Mouse (Mus musculus) layer of hippocampus, adult 2 months (tissue): ENCODE data around the gene Krt34. TPM values are rescaled to one million over a fixed set of nuclear protein-coding genes. Genes with fewer than 3 reads are reported as not detected.

ENCODE experiments used
- DNase-seq, 2 experiments: peaks; one replicate each; pipeline ENCODE4 v3.0.0; 2022; ENCODE audit warnings: low spot score in 2 of 2
- H3K27ac ChIP-seq: fragments of 200-600 bp; 2 replicates; pipeline ENCODE4 v1.8.1; 2022
- H3K4me3 ChIP-seq: fragments of 200-600 bp; 2 replicates; pipeline ENCODE4 v1.8.1; 2022; ENCODE audit warnings: mild to moderate bottlenecking
- CTCF ChIP-seq: fragments of 200-600 bp; conservative IDR thresholded peaks from 2 replicates; pipeline ENCODE4 v1.8.1; 2022; ENCODE audit warnings: antibody characterized with exemption, mild to moderate bottlenecking, moderate library complexity
- total RNA-seq, 2 experiments: library from RNA; stranded (reverse); gene quantifications; 2 replicates each; pipeline ENCODE4 v1.2.3; 2021

Krt34 gene
- total RNA-seq, 2 experiments from 2014 or later = not detected

DNA sequence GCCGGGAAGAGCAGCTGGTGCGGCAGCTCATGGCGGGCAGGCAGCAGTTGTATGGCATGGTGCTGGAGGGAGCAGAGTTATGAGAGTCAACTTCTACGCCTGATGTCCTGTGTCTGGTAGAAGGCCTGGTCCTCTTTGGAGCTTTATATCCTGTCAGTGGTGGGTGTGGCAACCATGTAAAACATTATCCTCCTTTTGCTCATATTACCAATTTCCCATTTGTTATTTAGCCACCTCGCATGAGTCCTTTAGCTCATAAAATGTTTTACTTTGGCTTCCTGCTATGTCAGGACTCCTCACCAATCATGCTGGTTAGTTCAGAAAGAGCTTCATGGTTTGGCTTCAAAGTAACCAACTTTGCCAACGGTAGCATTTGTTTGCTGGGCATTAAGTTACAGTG lies 11.6 kb downstream of the Krt34 start, which contains the start of gene Krt33b:
Gene Krt33b, minus strand, starts transcription at position 101 of the 400 bp plus-strand sequence.
- no peak for TF ChIP-seq CTCF
- H3K27ac ChIP-seq = no peak within 1 kb of the TSS
- DNase-seq = no peak
- H3K4me3 ChIP-seq = no peak within 1 kb of the TSS

DNA sequence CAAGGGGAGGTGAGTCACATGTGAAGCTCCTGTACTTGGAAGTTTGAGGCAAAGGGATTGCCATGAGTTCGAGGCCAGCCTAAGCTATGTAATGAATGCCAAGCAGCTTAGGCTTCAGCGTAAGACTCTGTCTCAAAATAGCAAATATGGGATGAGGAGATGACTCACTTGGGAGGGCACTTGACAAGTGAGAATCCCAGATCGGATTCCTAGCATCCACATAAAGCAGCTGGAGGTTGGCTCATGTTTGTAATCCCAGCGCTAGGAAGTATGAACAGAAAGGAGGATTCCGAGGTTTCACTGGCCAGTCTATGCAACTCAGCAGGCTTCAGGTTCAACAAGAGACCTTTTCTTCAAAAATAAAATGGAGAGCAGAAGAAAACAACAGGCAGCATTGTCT lies 19.9 kb downstream of the Krt34 start:
- no peak overlapping the region for H3K27ac ChIP-seq
- no peak for TF ChIP-seq CTCF
- no peak for DNase-seq
- no peak overlapping the region for H3K4me3 ChIP-seq

DNA sequence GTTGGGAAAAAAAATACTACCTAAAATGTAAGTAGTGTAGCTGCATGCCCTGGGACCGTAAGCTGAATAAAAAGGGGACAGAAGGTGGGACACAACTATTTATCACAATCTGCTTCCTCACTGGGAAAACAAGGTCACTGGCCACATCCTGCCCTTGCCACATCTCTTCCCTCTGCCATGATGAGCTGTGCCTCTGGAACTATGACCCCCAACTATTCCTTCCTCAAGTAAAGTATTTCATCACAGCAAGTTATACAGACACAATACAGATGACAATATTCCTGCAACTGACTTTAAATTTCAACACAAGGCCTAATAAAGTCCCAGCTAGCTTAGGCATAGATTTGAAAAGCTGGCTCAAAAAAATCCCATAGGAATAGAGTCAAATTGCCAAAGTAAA lies 21.9 kb downstream of the Krt34 start:
- H3K27ac ChIP-seq = no peak overlapping the region
- DNase-seq = no peak
- no peak overlapping the region for H3K4me3 ChIP-seq
- TF ChIP-seq CTCF = no peak

DNA sequence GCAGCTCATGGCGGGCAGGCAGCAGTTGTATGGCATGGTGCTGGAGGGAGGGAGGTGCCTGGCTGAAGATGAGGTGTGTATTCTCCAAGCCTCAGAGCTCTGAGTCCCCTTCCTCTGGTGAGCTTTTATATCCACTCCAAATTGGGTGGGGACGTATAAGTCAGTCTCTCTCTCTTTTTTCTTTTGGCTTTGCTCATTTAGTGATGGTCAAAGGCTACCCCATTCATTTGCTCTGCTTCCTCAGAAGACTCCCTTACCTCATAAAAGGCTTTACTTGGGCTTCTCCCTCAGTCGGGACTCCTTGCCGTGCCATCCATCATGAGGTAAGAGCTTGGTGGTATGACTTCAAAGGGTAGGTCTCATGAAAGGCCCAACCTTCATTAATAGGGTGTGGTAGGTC lies 25.2 kb downstream of the Krt34 start, which contains the start of gene Krt33a:
Gene Krt33a, minus strand, starts transcription at position 101 of the 400 bp plus-strand sequence.
- no peak for DNase-seq
- no peak for TF ChIP-seq CTCF
- no peak within 1 kb of the TSS for H3K27ac ChIP-seq
- no peak within 1 kb of the TSS for H3K4me3 ChIP-seq

DNA sequence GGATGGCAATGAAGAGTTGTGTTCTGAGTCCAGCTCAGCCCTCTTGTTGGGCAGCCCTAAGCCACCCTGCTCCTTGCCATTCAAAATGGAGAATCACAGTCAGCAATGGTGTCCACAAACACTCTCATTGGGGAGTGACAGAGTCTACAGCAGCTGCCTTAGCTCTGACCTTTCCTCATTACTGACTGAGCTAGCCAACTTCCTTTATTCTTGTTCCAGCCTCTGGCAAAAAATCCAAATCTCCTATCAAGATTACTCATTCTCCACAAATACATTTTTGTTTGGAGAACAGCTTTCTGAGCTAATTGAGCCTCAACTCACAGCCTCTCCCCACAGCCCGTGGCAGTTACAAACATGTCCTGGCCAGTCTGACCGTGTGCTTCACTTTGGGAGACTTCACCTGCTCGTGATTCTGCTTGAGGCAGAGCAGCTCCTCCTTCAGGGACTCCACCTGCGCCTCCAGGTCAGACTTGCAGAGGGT lies 27.6 kb downstream of the Krt34 start:
- H3K27ac ChIP-seq = no peak overlapping the region
- H3K4me3 ChIP-seq = no peak overlapping the region
- no peak for TF ChIP-seq CTCF
- no peak for DNase-seq

DNA sequence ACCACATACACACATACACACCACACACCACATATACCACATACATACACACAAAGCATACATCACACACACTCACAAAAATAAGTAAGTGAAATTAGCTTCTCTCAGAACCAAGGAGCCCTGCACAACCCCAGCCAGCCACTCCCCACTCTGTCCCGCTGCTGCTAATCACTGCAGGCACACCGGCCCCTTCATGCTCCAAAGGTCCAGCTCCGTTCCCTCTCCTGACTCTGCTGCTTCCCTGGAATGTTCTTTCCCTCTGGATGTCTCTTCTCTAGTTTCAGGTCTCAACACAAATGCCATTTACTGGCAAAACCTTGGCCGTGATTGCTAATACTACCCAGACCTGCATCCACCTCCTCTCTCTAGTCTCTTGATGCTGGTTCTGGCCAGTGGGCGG lies 30.7 kb downstream of the Krt34 start:
- Histone ChIP-seq H3K4me3 (no peak overlapping the region), H3K27ac (no peak overlapping the region)
- DNase-seq = no peak
- TF ChIP-seq CTCF = no peak

DNA sequence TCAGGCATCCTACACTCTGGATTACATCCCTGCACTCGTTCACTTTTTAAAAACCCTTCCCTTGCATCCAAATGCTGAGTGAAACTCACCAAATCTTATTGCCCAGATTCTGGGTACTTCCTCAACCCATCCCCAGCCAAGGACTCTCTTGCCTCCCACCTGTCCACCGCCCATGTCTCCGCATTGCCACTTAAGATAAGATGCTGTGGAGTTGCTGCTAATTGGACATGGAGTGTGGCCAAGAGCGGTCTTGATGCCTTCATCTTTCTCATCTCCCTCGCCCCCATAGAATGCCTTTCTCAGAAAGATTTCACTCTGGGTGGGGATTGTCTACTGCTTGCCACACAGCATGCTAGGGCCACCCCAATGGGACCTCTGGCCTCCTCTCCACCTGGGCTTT lies 33.0 kb downstream of the Krt34 start:
- TF ChIP-seq CTCF = no peak
- Histone ChIP-seq H3K27ac (no peak overlapping the region), H3K4me3 (no peak overlapping the region)
- no peak for DNase-seq

DNA sequence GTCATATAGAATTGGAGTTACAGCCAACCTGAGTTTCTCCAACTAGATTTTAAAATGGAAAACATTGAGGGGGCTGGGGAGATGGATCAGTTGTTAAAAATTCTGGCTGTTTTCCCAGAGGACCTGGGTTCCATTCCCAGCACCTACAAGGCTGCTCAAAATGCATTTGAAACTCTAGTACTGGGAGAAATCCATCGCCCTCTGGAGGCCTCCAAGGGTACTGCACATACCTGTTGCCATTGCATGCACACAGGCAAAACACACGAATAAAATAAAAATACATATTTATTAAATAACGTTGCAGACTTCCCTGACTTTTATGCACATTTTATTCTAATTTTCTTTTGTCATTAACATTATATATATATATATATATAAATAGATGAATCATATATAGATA lies 34.7 kb downstream of the Krt34 start:
- H3K27ac ChIP-seq = no peak overlapping the region
- TF ChIP-seq CTCF = peak; percentile 65
- DNase-seq = no peak
- H3K4me3 ChIP-seq = no peak overlapping the region

DNA sequence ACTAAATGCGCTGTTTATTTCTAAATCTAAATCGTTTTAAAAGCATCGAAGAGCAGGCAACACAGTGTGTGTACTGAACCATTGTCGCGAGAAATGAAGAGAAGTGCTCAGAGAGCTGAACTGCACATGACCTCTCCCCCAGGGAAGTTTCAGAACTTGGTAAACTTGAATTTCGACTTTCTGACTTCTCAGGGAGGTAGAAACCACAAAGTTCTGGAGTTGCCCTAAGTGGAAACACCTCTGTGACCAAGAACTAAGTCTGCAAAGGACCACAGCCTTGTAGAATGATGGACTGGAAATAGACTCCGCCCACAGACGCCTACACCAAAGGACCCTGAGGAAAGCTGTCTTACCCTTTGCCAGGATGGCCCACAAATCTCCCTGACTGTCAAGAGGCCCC lies 35.4 kb downstream of the Krt34 start:
- Histone ChIP-seq H3K27ac (no peak overlapping the region), H3K4me3 (no peak overlapping the region)
- TF ChIP-seq CTCF = no peak
- DNase-seq = no peak

DNA sequence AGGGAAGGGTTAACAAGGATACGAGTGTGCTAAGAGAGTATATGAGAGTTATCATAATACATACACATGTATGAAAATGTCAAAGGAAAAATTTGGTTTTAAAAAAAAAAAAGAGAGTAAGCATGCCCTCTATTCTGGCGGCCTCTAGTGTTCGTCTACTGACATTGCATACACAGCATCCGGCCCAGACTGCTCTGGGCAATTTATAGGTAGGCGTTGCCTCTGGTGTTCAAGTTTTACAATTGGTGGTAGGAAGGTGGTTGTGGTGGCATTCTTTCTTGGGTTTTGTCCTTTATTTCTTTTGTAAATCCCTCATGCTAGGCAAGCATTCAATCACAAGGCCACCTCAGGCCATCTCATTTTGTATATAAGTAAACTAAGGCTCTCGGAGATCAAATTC lies 36.5 kb downstream of the Krt34 start:
- peak; percentile 99 for TF ChIP-seq CTCF
- DNase-seq = peak; percentile 54 to 64
- Histone ChIP-seq H3K4me3 (no peak overlapping the region), H3K27ac (no peak overlapping the region)

DNA sequence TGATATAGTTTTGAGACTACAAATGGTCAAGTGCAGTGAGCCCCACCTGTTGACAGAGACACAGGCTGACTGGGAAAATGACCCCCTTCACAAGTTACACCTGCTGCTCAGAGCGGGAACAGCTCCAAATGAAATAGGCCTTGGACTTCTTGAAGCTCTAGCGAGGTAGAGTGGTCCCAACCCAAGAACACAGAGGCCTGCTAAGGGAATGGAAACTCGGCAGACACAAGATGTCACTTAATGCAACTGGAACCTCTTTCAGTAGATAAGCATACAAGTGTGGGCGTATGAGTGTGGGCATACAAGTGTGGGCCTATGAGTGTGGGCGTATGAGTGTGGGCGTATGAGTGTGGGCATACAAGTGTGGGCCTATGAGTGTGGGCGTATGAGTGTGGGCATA lies 42.3 kb downstream of the Krt34 start:
- no peak for DNase-seq
- Histone ChIP-seq H3K4me3 (no peak overlapping the region), H3K27ac (no peak overlapping the region)
- no peak for TF ChIP-seq CTCF

DNA sequence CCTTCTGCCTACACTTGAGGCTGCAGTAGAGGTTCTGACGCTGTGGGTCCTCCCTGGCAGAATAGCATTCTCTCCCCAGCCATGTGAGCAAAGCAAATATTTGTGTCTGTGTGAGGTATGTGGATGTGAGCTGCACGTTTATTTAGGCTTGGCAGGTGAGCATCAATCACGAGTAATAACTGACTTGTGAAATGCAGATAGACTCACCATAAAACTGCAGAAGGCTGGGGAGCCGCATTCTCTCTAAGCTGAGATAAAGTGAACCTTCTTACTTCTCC lies 47.0 kb downstream of the Krt34 start:
- H3K27ac ChIP-seq = no peak overlapping the region
- no peak overlapping the region for H3K4me3 ChIP-seq
- DNase-seq = no peak
- TF ChIP-seq CTCF = no peak

DNA sequence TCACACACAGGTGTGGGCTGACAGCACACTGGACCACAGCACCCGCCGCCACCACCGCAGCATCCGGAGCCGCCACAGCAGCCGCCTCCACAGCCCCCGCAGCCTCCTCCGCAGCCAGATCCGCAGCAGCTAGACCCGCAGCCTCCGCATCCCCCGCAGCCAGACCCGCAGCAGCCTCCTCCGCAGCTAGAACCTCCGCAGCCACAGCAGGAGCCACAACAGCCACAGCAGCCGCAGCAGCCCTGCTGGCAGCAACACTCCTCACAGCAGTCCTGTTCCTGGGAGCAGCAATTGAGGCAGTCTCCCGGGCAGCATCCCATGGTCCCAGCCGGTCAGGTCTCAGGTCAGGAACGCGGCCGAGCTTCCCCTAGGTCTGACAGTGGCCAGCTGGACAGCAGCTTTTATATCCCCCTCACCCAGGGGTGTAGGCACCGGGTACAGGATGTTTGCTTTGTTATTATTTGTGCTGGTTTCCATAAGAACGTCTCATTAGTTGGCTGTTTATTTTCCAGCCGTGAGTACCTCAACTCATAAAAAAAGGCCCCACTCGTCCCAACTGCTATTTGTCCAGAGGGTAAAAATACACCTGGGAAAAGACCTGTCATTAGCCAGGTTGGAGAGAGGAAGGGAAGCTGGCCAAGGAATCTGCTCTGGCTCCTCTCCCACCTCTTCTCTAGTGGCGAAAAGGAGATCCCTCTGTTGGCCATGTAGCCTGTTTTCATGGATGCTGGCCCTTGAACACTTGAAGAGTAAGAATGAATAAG lies 47.6 kb downstream of the Krt34 start, which contains the start of gene Krtap17-1:
Gene Krtap17-1, minus strand, starts transcription at position 375 of the 764 bp plus-strand sequence.
- TF ChIP-seq CTCF = no peak
- H3K4me3 ChIP-seq = no peak within 1 kb of the TSS
- no peak within 1 kb of the TSS for H3K27ac ChIP-seq
- DNase-seq = no peak

DNA sequence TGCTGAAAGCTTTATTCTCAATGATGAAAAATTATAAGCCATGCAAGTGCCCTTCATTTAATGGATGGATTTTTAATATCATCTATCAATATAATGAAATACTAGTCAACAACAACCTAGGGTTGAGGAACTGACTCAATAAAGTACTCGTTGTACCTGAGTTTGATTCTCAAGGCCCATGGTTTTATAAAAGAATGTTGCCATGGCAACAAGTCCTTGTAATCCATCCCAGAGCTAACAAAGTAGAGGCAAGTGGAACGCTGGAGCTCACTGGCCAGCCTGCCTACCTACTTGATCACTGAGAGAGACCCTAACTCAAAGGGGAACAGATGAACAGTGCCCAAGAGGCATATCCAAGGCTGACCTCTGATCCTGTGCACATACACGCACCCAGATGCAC lies 50.8 kb downstream of the Krt34 start:
- TF ChIP-seq CTCF = no peak
- no peak for DNase-seq
- no peak overlapping the region for H3K4me3 ChIP-seq
- H3K27ac ChIP-seq = no peak overlapping the region
